In genomic region chr5:136258919-136259318, GRCm38 (mm10) we compare ENCODE assay signal across 8 mouse cellular contexts. TPM values are rescaled to one million over a fixed set of nuclear protein-coding genes. Genes with fewer than 3 reads are reported as not detected.
DNase-seq lines count a peak whose midpoint lies in the region; ATAC-seq and TF ChIP-seq lines count a peak whose summit lies in the region.
"Had no signal": no experiment of that assay in that cellular context is flagged by ENCODE, and none has a peak within 500 bp of the region (broad histone marks: within the 10 kb centered on the region; RNA-seq: fewer than 3 reads in every experiment).

No protein-coding gene starts in this region.

- POLR2A ChIA-PET in Patski (lab: Charles Lee): interaction anchor here (0.6 kb wide), 1 partner anchor 14 kb away, joined by 3 read pairs; no protein-coding TSS in a partner anchor

- H3K4me2 ChIP-seq in lung, embryonic 16.5 days (ENCODE audit: low read depth, low read length): no peak overlapping the region
- H3K4me2 ChIP-seq: limb, embryonic 15.5 days had no signal

- peak; percentile 91 for TF ChIP-seq CTCF in Patski (IDR thresholded peaks at IDR 0.05)

- intact Hi-C loops in gastrocnemius, postnatal 14 days (cut with DNase I; ENCODE audit: low total_unique reads): loop anchor here (5.0 kb wide), 1 partner anchor 498 kb away; no protein-coding TSS in a partner anchor

- no peak overlapping the region for H3K27ac ChIP-seq in lung, embryonic 16.5 days (ENCODE audit: low read length)
- H3K27ac ChIP-seq: limb, embryonic 15.5 days had no signal

- 31% methylated on average over 6 of the region's 6 CpGs for WGBS in lung, embryonic 16.5 days

- H3K4me1 ChIP-seq in lung, embryonic 16.5 days (replicated peaks; ENCODE audit: control insufficient read depth, insufficient read depth, low read length): no peaks in the 10 kb centered on the region

- DNase-seq in CD8-positive naive resting alpha-beta T cell, adult 2 months (ENCODE audit: low read depth in 2 of 2, low spot score in 2 of 2): peak; percentile 64 to 68
- DNase-seq in Patski (ENCODE audit: low read depth, low spot score): peak; percentile 37
- DNase-seq in cerebellum, postnatal 36 days: peak; percentile 70 to 72
- peak; percentile 64 for DNase-seq in gastrocnemius, postnatal 14 days
- DNase-seq in kidney, postnatal 4 days: peak; percentile 82
- DNase-seq in right cerebral cortex, postnatal 10 days (ENCODE audit: low spot score in 2 of 2): peak; percentile 56 to 75

- H3K4me3 ChIP-seq in lung, embryonic 16.5 days (ENCODE audit: low read length): no peak overlapping the region
- H3K4me3 ChIP-seq: limb, embryonic 15.5 days had no signal

- no peaks in the 10 kb centered on the region for H3K36me3 ChIP-seq in lung, embryonic 16.5 days (ENCODE audit: control insufficient read depth, insufficient read depth, low read length)

- H3K27me3 ChIP-seq in Patski: no peaks in the 10 kb centered on the region
- no peaks in the 10 kb centered on the region for H3K27me3 ChIP-seq in lung, embryonic 16.5 days (ENCODE audit: control insufficient read depth, insufficient read depth, low read depth, low read length)
- H3K27me3 ChIP-seq: limb, embryonic 15.5 days had no signal

- H3K9me3 ChIP-seq in lung, embryonic 16.5 days (ENCODE audit: control insufficient read depth, low read length): no peaks in the 10 kb centered on the region
- H3K9me3 ChIP-seq: limb, embryonic 15.5 days had no signal

- no peak overlapping the region; the same call in 1 of the 2 replicates for H3K9ac ChIP-seq in lung, embryonic 16.5 days (ENCODE audit: low read length)
- H3K9ac ChIP-seq: limb, embryonic 15.5 days had no signal

- CTCF ChIA-PET in Patski (lab: Charles Lee): interaction anchor here (1.0 kb wide), 1 partner anchor 60 kb away, joined by 3 read pairs; the partner anchor contains the start of gene Prkrip1

- in situ Hi-C loops in Patski (cut with MboI; ENCODE audit: low pct_unique_long_range_greater_than_20kb): no loop called here

- ATAC-seq in Patski: peak; percentile 37
- peak; percentile 51; the same call in 1 of the 2 replicates for ATAC-seq in lung, embryonic 16.5 days (ENCODE audit: low read depth)

RNA-seq across cellular contexts. Expression of gene Sh2b2, which starts 12.6 kb away (rescaled TPM):
- polyA plus RNA-seq in Patski (2021): 8.3 TPM
- total RNA-seq in gastrocnemius, postnatal 14 days (2021): 1 to 10 TPM; 4.6 to 8.0 TPM
- 3.8 and 4.9 TPM in 2 replicates for polyA plus RNA-seq in lung, embryonic 16.5 days (2015; fragmentation: Nextera tagmentation; extraction: Ambion mirVana)
